Mouse (Mus musculus) c-Kit-positive CD71-positive TER-119-negative erythroid progenitor cells, embryonic 14.5 days (primary cell): ENCODE measurements at regions not wholly inside any gene's neighbourhood (a gene's known extent, or its start where the extent isn't known, plus 50 kb on each side); places are given as distances from the start of the nearest gene placed in this dataset.

Experiments
- DNase-seq: peaks from one replicate; pipeline ENCODE4 v3.0.0-alpha.2; 2013; ENCODE audit warnings: low read depth

- no peak for DNase-seq
Measured at GRCm38 (mm10) chr5:73797980-73798379, 146.8 kb downstream of the Spata18 start.

DNA sequence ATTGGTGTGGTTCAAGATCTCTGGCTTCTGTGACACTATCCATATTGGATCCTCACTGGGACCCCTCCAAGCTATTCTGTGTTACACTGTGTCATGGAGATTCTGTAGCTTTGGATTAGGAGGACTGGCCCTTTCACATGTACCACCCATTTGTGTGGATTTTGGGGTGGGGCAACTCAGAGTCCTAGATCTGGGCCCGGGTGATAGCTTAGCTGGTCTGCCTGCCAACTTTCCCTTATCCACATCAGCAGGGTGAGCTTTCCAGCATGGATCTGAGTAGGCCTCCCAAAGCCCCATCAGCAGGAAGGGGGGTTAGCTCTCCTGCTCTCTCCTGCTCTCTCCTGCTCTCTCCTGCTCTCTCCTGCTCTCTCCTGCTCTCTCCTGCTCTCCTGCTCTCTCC, 152.3 kb downstream of the Spata18 start:
- no peak for DNase-seq

DNA sequence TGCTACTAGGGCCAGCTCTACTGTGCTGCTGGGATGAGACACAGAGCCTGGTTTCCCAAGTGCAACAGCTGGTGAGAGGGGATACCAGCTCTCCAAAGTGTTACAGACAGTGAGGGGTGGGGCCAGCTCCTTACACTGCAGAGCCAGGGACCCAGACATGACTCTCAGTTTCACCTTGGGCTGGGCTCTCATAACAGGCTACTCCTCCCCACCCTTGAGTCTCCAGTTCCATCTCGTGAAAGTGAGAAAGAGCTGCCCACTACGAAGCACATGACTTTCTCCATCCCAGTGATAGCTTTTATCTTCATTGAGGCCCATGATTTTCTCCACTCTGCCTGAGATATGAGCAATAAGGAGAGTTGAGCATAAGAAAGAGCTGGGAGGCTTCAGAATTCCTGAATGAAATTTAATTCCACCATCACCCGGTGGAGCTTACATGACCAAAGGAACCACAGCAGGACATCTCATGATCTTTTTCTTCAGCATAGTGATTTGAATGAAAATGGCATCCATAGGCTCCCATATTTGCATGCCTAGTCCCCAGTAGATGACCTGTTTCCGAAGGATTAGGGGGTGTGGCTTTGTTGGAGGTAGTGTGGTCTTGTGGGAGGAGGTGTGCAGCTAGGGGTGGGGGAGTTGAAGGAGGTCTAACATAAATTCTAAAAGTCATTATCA, 153.5 kb downstream of the Spata18 start:
- DNase-seq, result no peak

GRCm38 (mm10) chr5:73810660-73811059, 159.5 kb downstream of the Spata18 start:
- DNase-seq, result no peak

DNA sequence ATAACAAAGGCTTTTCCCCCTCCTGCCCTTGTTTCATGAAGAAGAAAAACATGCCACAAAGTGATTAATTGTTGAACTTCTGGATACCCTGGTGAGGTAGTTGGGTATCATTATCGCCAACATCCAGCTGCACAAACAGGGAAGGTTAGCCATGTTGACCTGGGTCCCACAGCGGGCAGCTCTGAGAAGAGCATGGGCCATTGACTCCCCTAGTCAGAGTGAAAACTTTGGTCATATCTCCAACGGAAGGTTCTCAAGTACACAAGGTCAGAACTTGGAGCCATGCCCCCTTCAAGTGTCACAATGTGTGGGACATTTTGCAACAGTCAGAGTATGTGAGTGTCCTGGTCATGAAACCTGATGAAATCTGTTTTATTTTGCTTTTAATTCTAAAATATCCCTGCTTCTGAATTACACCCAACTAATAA, 159.9 kb downstream of the Spata18 start:
- DNase-seq, result no peak

DNA sequence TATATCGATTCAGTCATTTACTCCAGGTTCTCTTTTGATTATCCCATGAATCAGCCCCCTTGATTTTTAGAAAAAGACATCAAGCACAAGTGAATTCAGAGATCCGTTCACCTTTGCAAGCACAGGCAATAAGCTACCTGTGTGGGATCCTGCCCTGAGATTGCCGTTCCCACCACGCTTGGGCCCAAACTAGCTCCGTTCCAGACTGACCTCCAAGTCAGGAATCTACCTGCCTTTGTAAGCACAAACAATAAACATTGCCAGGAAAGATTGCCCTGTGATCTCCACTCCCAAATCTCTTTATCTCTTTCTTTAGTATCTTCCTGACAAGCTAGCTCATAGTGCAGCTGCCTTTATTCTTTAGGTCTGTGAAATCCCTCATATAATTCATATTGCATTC, 164.6 kb downstream of the Spata18 start:
- DNase-seq, result no peak

- no peak for DNase-seq
Measured at GRCm38 (mm10) chr5:73817180-73817579, 166.0 kb downstream of the Spata18 start.

- DNase-seq, result no peak
Measured at GRCm38 (mm10) chr5:73821956-73822545, 170.9 kb downstream of the Spata18 start.

GRCm38 (mm10) chr5:73823421-73823820, 172.2 kb downstream of the Spata18 start:
- DNase-seq, result no peak

DNA sequence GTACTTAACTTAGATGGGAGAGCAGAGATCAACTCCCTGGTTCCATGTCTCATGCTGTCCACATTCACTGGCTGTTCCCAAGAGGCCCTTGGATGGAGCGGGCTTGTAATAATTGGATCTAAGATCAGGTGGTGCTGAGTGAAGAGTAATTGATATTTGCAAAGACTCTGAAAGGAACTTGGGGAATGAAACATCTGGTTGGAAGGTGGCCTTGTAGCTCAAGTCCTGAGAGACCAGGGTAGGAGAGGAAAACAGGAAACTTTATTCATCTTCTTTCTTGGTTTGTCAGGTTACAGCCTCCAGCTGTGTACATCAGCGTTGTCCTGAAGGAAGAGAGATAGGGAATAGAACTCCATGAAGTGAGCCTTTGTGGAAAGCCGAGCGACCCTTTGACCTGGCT, 175.8 kb downstream of the Spata18 start:
- DNase-seq, result no peak

DNA sequence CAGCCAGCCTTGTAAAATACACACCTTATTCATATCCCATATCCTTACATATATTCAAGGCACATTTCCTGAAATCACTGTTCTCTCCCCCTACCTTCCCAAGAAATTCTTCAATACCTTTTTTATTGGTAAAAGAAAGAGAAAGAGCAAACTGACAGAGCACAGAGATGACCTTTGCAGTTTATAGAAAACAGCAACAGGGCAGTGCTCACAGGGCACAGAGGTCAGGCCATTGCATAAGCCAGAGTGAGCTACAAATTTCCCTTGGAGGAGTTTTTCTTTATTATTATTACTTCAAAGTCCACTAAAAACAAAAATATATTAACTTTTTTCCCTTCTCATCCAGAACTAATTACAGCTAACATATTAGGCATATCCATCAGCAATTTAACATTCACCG, 182.5 kb downstream of the Spata18 start:
- no peak for DNase-seq

DNA sequence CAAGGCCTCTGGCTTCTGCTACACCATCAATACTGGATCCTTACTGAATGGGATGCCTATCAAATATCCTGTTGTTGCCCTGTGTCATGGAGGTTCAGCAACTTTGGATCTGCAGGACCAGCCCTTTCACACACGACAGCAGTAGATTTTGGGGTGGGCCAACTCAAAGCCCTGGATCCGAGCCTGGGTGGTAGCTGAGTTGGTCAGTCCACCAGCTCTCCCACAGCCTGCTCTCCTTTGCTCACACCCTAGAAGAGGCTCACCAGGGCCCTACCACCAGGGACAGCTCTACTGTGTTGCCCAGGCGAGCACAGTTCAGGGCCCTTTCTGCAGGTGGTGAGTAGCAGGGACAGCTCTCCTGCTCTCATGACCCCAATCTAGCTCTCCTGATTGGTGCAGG, 192.6 kb downstream of the Spata18 start:
- DNase-seq, result no peak

DNA sequence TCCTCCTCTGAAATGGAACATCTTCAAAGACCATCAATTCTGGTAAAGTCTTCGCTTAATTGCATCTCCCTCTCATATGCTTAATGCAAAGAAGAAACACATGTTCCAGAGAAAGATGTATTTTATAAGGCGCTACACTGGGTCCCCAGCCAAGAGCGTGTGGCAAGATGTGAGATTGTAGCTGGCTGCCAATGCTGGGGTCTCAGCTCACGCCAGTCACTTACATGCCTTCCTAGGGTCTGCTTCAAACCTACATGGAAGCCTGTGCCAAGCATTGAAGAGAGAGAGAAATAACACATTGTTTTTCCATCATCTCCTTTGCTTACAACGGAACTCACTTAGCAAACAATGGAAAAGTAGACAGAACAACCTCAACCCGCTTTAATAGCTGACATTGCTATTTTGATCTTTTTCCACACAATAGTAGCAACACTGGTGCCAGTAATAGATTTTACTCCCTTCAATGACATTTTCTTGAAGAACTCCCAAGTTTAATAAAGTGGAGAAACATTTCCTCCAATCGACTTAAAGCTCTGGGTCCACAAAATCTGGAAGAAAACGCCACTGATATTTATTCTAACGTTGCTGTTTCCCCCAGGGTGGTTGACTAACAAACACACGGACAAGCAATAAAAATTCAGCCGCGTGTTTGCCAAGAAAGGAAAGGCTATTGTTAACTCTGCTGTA, 195.1 kb downstream of the Spata18 start:
- DNase-seq, result no peak

- DNase-seq, result no peak
Measured at GRCm38 (mm10) chr5:73846783-73847151, 195.6 kb downstream of the Spata18 start.

DNA sequence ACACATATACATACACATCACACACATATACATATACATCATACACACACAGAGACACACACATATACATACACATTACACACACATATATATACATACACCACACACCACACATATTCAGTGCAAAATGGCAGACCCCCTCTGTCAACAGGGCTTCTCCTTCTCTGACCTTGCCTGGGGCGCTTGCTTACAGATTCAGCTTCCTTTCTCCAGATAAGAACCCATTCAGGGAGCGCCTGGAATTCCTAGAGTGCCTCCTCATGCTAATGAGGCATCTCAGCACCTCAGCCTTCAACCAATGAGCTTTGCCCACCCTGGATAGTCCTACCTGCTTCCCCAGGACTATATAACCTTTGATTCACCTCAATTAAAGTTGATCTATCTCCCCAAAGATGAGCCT, 200.3 kb downstream of the Spata18 start:
- DNase-seq, result no peak

GRCm38 (mm10) chr5:73854025-73854773, 203.0 kb downstream of the Spata18 start:
- DNase-seq, result peak; percentile 10

GRCm38 (mm10) chr5:73854774-73855371, 203.7 kb downstream of the Spata18 start:
- no peak for DNase-seq

DNA sequence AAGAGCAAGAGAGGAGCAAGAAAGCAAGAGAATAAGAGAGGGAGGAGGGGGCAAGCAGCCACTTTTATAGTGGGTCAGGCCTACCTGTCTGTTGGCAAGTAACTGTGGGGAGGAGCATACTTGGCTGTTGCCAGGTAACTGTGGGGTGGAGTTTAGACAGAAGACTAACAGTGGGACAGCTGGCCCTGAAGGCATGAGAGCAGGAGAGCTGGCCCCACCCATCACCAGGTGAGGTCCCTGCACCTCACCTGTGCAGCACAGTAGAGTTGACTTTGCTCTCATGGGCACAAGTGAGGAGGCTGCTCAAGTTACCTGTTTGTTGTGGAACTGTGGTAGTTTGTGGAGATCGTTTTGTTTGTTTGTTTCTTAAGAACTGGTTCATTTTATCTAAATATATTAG, 208.1 kb downstream of the Spata18 start:
- no peak for DNase-seq

GRCm38 (mm10) chr5:73864138-73864761, 204.0 kb downstream of the Usp46 start:
- DNase-seq, result peak; percentile 16

- no peak for DNase-seq
Measured at GRCm38 (mm10) chr5:73872641-73873421, 195.4 kb downstream of the Usp46 start.

DNA sequence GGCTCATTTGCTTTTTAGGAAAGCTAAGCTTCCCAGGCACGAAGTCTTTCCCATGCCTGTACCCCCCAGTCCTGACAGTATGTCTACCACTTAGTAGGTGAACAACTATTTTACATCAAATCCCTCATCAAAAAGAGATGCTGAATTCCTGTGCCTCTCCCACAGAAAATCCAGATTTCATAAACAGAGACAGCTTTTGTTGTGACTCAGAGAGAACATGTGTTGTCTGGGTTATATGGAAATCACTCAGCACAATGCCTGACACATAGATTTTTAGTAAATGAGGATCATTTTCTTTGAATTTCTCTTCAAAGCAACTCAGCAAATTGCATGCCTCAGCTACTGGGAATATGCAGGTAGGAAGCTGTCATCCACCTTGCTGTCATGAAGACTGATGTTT, 193.5 kb downstream of the Usp46 start:
- no peak for DNase-seq
